Mouse (Mus musculus) testis, adult 2 months (tissue): Measurements from ENCODE around the gene Asic2.

Experiments
- CTCF ChIP-seq: fragments of 200-500 bp; IDR thresholded peaks from 2 replicates; pipeline ENCODE4 v1.5.1; 2012; ENCODE audit warnings: low read depth, mild to moderate bottlenecking, inconsistent platforms, low read length, moderate library complexity; ENCODE audit not compliant: control insufficient read depth, insufficient read depth, insufficient replicate concordance
- POLR2A ChIP-seq: fragments of 200-500 bp; IDR thresholded peaks from 2 replicates; pipeline ENCODE4 v1.6.1; 2012; ENCODE audit warnings: low read depth, mild to moderate bottlenecking, inconsistent platforms, low read length, moderate library complexity; ENCODE audit not compliant: control insufficient read depth

DNA sequence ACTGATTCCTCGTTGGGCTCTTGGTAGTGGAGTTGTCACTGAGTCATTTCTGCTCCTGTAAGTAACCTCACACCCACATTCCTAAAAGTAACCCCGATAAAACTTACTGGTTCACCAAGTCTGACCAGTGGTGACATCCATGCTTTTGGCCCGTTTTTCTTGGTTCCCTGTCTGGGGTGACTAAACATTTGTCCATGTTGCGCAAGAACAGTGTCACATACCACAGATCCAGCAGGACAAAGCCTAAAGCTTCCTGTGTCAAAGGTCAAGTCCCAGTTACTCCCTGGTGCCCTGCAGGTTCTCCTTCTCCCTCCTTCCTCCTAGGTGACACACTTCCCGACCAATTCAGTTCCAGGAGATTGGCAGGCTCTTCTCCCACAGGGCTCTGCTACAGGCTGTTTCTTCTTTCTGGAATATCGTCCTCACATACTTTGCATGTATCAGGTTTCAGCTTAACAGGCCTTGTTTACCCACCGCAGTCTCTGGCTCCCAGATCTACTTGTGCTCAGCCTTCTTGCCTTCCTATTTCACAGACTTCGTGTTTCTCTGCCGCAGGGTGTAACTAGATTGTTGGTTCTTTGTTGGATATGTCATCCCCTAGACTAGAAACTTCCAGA lies 991.9 kb downstream of the Asic2 start:
- no peak for TF ChIP-seq CTCF
- TF ChIP-seq POLR2A: no peak
